Mouse (Mus musculus): ENCODE data around the gene Il18r1.

- no peak for TF ChIP-seq CTCF (IDR thresholded peaks at IDR 0.05; ENCODE audit: control insufficient read depth, insufficient read depth, low read length)
- TF ChIP-seq POLR2A (IDR thresholded peaks at IDR 0.05; ENCODE audit: borderline replicate concordance, control insufficient read depth, low read depth, low read length) = no peak
Observed at GRCm38 (mm10) chr1:40516364-40516763, 51.0 kb downstream of the Il18r1 start.

Data from bone marrow, adult 2 months (tissue).